Mouse (Mus musculus) lung, adult 18-20 months (tissue): Measurements from ENCODE around the gene Aldh2.
"Not testable (repeated sequence)": the region's sequence is repeated elsewhere in the genome, so short reads cannot be mapped to it uniquely, and the experiment has no call there.

Experiments
- DNase-seq, 2 experiments: peaks; one replicate each; pipeline ENCODE4 v3.0.0; 2022; ENCODE audit warnings: mixed read lengths in 2 of 2

The Aldh2 gene

GRCm38 (mm10) chr5:121593451-121594401 is at the start of gene Aldh2:
Gene Aldh2 (minus strand): TSS chr5:121593824.
- peak; percentile 91 to 94 for DNase-seq

- no peak for DNase-seq
Measured at GRCm38 (mm10) chr5:121639601-121640000, 46.0 kb upstream of the Aldh2 start.

GRCm38 (mm10) chr5:121637296-121637695 is 43.7 kb upstream of the Aldh2 start:
- DNase-seq = no peak

- DNase-seq = no peak
Measured at GRCm38 (mm10) chr5:121634668-121635067, 41.0 kb upstream of the Aldh2 start.

- DNase-seq = no peak
Measured at GRCm38 (mm10) chr5:121632804-121633203, 39.2 kb upstream of the Aldh2 start.

- DNase-seq = peak in 1 of 2 experiments; percentile 13
Measured at GRCm38 (mm10) chr5:121631106-121631647, 37.6 kb upstream of the Aldh2 start.

GRCm38 (mm10) chr5:121627871-121628270 is 34.2 kb upstream of the Aldh2 start:
- DNase-seq = peak; percentile 73 to 74

GRCm38 (mm10) chr5:121623241-121623640 is 29.6 kb upstream of the Aldh2 start:
- DNase-seq = no peak

GRCm38 (mm10) chr5:121621102-121621501 is 27.5 kb upstream of the Aldh2 start:
- no peak for DNase-seq

- peak; percentile 84 to 88 for DNase-seq
Measured at GRCm38 (mm10) chr5:121618592-121619513, 25.2 kb upstream of the Aldh2 start, which contains the start of gene Acad12. Gene Acad12 (minus strand): TSS chr5:121618938.

GRCm38 (mm10) chr5:121614921-121615320 is 21.3 kb upstream of the Aldh2 start:
- peak; percentile 32 to 60 for DNase-seq

GRCm38 (mm10) chr5:121612036-121612435 is 18.4 kb upstream of the Aldh2 start:
- DNase-seq = no peak

- not testable (repeated sequence) for DNase-seq
Measured at GRCm38 (mm10) chr5:121609556-121610135, 16.0 kb upstream of the Aldh2 start.

- DNase-seq = peak; percentile 75 to 81
Measured at GRCm38 (mm10) chr5:121606151-121606550, 12.5 kb upstream of the Aldh2 start.

GRCm38 (mm10) chr5:121603815-121604214 is 10.2 kb upstream of the Aldh2 start:
- DNase-seq = not testable (repeated sequence)

GRCm38 (mm10) chr5:121601547-121602299 is 8.1 kb upstream of the Aldh2 start:
- DNase-seq = peak; percentile 91 to 94

GRCm38 (mm10) chr5:121598871-121599610 is 5.4 kb upstream of the Aldh2 start:
- DNase-seq = peak in 1 of 2 experiments; percentile 28

GRCm38 (mm10) chr5:121597991-121598537 is 4.4 kb upstream of the Aldh2 start:
- no peak for DNase-seq

GRCm38 (mm10) chr5:121597332-121597731 is 3.7 kb upstream of the Aldh2 start:
- DNase-seq = no peak

- no peak for DNase-seq
Measured at GRCm38 (mm10) chr5:121596226-121596625, 2.6 kb upstream of the Aldh2 start.

- DNase-seq = no peak
Measured at GRCm38 (mm10) chr5:121595758-121596157, 2.1 kb upstream of the Aldh2 start.
